Mouse (Mus musculus): ENCODE measurements around the gene F11r.
A peak's percentile ranks its signal among the peaks of the same experiment; 100 is the strongest.

F11r gene

GRCm38 (mm10) chr1:171437264-171438013 is at the start of gene F11r:
Gene F11r (plus strand): TSS chr1:171437535.
- DNase-seq (ENCODE audit: low spot score) = peak; percentile 93

GRCm38 (mm10) chr1:171388376-171389102 is 48.8 kb upstream of the F11r start, which contains the start of gene Arhgap30:
Gene Arhgap30 (plus strand): TSS chr1:171388954.
- DNase-seq (ENCODE audit: low spot score) = no peak

GRCm38 (mm10) chr1:171390101-171390500 is 47.2 kb upstream of the F11r start:
- DNase-seq (ENCODE audit: low spot score) = no peak

GRCm38 (mm10) chr1:171401821-171402220 is 35.5 kb upstream of the F11r start:
- DNase-seq (ENCODE audit: low spot score) = no peak

- DNase-seq (ENCODE audit: low spot score) = no peak
Measured at GRCm38 (mm10) chr1:171402991-171403390, 34.3 kb upstream of the F11r start.

GRCm38 (mm10) chr1:171407263-171407662 is 30.1 kb upstream of the F11r start:
- no peak for DNase-seq (ENCODE audit: low spot score)

GRCm38 (mm10) chr1:171410231-171410630 is 27.1 kb upstream of the F11r start:
- no peak for DNase-seq (ENCODE audit: low spot score)

GRCm38 (mm10) chr1:171410947-171411484 is 26.3 kb upstream of the F11r start, which contains the start of gene Usf1:
Gene Usf1 (plus strand): TSS chr1:171411313.
- peak; percentile 96 for DNase-seq (ENCODE audit: low spot score)

GRCm38 (mm10) chr1:171411492-171411941 is 25.8 kb upstream of the F11r start:
- no peak for DNase-seq (ENCODE audit: low spot score)

- DNase-seq (ENCODE audit: low spot score) = peak; percentile 49
Measured at GRCm38 (mm10) chr1:171412001-171412441, 25.3 kb upstream of the F11r start.

- no peak for DNase-seq (ENCODE audit: low spot score)
Measured at GRCm38 (mm10) chr1:171412446-171412845, 24.9 kb upstream of the F11r start.

GRCm38 (mm10) chr1:171413608-171414007 is 23.7 kb upstream of the F11r start:
- no peak for DNase-seq (ENCODE audit: low spot score)

GRCm38 (mm10) chr1:171418660-171419059 is 18.7 kb upstream of the F11r start, which contains the start of gene Tstd1:
Gene Tstd1 (plus strand): TSS chr1:171418872.
- DNase-seq (ENCODE audit: low spot score) = no peak

GRCm38 (mm10) chr1:171419291-171419882 is 17.9 kb upstream of the F11r start:
- DNase-seq (ENCODE audit: low spot score) = no peak

GRCm38 (mm10) chr1:171419905-171420304 is 17.4 kb upstream of the F11r start:
- no peak for DNase-seq (ENCODE audit: low spot score)

GRCm38 (mm10) chr1:171422504-171423095 is 14.7 kb upstream of the F11r start:
- DNase-seq (ENCODE audit: low spot score) = peak; percentile 33

GRCm38 (mm10) chr1:171424638-171425037 is 12.7 kb upstream of the F11r start:
- no peak for DNase-seq (ENCODE audit: low spot score)

GRCm38 (mm10) chr1:171425126-171425525 is 12.2 kb upstream of the F11r start:
- peak; percentile 62 for DNase-seq (ENCODE audit: low spot score)

- DNase-seq (ENCODE audit: low spot score) = no peak
Measured at GRCm38 (mm10) chr1:171432158-171432557, 5.2 kb upstream of the F11r start.

- DNase-seq (ENCODE audit: low spot score) = peak; percentile 32
Measured at GRCm38 (mm10) chr1:171435288-171435814, 2.0 kb upstream of the F11r start.

GRCm38 (mm10) chr1:171435974-171436373 is 1.4 kb upstream of the F11r start:
- DNase-seq (ENCODE audit: low spot score) = no peak
